Mouse (Mus musculus) CD8-positive naive resting alpha-beta T cell, adult 2 months (primary cell): Measurements from ENCODE around the gene Scaf1.

Experiments used
- DNase-seq, 2 experiments: peaks; one replicate each; pipeline ENCODE4 v3.0.0; 2022; ENCODE audit warnings: low read depth in 2 of 2, low spot score in 2 of 2

Scaf1 gene

DNA sequence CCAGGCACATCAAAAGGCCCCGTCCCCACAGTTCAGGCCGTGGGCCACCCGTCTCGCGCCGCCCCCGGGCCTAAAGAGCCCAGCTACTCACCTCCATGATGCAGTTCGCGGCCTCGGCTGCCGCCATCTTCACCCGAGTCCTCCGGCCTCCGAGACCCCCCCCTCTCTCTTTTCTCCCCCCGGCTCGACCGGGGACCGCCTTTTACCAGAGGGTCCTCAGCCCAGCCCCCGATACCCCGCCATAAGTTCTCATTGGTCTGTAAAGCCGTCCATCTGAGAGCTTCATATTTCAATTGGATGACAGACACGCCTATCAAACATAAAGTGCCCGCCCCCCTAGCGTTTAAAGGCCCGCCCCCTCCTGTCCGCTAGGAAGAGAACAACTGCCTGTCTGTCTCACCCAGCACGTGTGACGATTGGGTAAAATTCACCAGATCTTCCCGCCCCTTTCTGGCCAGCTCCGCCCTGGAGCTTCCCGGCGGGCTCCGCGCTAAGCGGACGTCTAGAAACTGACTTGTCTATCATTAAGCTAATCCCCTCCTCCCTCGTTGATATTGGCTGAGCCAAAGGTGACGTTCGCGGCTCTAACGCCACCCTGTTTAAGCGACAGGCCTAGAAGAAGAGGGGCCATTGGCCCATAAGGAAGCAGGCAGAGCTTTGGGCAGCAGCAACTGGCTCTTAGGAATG lies 29.8 kb downstream of the Scaf1 start, which contains the start of gene Prmt1:
TSS of gene Prmt1 (minus strand) at position 377 of the 687 bp plus-strand sequence.
- peak; percentile 98 for DNase-seq

DNA sequence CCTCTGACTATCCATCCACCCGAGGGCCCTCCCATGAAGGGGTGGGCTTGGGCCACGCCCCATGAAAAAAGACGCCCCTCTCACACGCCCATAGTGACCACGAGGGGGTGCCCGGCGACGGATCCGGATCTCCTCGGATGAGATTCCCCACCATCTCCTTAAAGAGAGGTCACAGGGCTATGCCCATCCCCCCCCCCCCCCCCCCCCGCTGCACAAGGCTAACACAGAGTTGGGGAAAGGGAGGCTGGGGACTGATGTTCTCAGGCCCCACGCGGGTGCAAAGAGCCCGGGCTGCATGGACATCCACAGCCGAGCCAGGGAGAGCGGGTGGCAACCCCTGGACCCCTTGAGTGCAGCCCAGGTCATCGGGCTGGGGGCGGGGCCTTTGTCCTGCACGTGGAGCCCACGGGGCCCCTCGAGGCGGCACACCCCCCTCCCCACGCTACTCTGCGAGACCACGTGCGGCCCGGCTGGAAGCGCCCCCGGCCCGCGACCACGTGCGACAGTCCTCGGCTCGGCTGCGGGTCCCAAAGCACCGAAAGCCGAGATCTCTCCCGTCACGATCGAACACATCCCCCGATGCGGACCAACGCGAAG lies 30.5 kb downstream of the Scaf1 start:
- DNase-seq = peak; percentile 45 to 48

DNA sequence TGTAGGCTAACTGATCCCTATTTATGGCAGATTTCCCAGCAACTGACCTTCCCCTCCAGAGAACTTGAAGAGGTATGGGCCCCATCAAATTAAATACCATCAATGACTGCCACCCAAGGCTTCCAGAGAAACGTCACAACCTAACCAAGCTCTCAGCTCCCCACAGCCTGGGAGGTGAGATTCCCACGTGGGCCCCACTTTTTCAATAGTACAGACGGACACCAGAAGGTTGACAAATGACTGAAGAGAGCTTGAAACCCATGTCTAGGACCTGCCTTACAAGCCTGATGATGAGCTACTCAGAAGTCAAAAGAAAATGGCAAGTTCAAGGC lies 31.4 kb downstream of the Scaf1 start:
- no peak for DNase-seq

DNA sequence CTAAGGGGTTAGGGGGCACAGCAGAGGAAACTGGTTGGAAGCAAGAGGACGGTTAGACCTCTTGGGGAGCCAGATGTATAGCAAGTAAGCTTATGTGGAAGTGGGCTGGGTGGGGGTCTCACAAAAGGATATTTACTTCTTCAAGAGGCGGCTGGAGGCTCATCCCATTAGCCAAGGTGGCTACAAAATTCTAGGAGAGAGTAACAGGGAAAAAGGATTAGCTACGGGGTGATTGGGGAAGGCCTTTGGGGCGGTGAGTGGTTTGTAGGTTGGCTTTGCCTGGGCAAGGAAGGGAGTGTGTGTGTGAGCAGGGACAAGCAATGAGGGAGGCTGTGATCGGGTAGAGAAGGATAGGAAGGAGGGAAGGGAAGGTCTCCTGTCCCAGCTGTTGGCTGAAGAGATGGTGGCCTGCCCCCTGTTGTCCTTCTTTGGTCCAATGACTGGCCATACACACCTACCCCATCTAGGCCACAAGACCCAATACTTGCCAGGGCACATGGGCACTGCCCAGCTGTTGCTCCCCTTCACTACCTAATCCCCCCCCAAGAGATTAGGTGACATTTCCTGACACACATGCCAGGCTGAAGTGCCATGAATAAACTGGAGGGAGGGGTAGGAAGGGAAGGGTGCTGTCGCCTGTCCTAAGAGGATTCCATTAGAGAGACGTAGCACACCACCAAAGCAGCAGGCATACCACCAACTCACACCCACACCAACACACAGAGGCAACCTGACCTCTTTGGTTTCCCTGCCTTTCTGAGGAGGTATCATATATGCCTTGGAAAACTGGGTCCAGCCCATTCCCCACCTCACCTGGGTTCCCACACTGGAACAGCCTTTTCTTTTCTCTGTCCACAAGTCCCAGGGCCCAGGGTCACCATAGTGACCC lies 32.0 kb downstream of the Scaf1 start:
- no peak for DNase-seq

DNA sequence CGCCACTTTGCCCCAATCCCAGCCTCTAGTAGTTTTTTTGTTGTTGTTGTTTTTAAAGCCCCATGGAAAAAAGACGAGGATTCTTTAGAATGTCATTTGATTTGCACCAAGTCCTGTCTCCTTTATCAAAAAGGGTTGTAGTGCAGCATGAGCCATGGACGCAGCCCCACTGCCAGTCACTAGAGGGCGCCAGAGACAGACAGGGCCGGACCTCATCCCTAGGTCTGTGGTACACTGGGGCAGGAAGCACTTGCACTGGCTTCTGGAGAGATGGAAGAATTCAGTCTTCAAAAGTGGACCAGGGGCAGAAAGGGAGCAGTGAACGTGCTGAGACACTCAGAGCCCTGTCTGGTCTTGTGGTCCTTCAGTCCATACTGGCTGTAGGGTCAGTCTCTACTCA lies 33.1 kb downstream of the Scaf1 start:
- DNase-seq = peak; percentile 85 to 89

DNA sequence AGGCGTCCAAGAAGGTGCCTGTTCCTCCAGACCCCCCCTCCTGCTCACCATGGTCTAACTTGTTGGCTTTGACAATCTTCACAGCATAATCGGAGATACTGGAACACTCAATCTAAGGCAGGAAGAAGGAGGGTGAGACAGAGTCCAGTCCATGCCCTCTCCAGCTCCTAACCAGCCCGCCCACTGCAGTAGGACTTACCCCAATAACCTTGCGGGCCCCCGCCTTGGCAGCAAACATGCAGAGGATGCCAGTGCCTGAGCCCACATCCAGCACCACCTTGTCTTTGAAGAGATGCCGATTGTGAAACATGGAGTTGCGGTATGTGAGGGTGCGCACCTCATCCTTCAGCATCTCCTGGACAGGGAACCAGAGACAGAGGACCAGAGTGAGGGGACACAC lies 34.6 kb downstream of the Scaf1 start:
- DNase-seq = no peak

DNA sequence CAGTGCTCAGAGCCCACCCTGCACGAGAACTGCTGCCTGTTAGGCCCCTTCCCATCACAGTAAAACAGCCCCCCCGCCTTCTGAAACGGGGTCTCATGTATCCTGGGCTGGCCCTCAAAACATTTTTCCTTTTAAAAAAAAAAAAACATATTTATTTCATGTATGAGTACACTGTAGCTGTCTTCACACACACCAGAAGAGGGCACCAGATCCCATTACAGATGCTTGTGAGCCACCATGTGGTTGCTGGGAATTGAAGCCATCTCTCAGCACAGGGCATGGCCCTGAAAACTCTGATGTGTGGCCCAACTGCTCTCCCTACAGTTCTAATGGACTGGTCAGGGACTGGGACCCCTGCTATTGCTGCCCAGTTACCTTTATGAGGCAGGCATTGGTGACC lies 37.9 kb downstream of the Scaf1 start:
- DNase-seq = no peak

DNA sequence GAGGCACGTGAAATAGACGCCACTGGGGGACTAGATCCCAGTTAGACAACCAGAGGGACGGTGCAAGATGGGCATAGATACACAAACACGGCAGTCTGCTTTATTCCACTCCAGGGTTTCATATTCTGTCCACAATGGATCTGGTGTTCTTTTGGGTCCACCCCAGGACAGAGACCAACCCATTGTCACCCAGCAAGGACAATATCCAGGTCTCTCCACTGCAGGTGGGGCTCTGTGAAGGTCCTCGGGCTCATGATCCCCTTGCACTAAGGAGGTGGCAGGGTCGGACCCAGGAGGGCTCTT lies 41.1 kb downstream of the Scaf1 start:
- no peak for DNase-seq

DNA sequence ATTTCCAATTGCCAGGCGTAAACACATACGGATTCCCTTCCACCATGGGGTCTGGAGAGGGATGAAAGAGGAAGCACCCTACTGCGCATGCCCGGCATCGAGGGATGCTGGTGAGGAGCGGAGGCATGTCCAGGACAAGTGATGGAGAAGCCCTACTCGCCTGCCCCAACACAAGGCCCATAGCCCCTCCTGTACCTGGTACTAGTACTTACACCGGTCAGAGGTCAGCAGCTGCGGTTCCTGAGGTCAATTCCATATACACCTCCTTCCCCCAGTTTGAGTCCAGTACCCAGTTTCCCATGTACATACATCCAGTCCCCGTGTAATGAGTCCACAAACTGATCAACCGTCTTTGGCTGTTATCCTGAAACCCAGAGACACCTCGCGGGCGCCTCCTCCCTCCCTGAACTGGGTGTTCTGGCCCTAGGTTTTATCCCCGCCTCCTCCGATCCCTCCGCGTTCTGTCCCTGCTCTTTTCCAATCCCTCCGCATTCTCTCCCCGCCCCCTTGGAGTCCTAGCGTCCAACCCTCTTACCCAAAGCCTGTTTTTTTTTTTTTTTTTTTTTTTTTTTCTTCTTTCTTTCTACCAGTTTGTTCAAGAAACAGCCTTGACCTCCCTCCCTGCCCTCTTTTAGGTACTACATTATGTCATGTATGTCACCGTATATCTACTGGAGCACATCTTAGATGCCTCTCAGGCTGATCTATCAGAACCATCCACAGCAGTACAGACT lies 41.6 kb downstream of the Scaf1 start, which contains the start of gene Cpt1c:
TSS of gene Cpt1c (minus strand) at position 469 of the 734 bp plus-strand sequence.
- no peak for DNase-seq

DNA sequence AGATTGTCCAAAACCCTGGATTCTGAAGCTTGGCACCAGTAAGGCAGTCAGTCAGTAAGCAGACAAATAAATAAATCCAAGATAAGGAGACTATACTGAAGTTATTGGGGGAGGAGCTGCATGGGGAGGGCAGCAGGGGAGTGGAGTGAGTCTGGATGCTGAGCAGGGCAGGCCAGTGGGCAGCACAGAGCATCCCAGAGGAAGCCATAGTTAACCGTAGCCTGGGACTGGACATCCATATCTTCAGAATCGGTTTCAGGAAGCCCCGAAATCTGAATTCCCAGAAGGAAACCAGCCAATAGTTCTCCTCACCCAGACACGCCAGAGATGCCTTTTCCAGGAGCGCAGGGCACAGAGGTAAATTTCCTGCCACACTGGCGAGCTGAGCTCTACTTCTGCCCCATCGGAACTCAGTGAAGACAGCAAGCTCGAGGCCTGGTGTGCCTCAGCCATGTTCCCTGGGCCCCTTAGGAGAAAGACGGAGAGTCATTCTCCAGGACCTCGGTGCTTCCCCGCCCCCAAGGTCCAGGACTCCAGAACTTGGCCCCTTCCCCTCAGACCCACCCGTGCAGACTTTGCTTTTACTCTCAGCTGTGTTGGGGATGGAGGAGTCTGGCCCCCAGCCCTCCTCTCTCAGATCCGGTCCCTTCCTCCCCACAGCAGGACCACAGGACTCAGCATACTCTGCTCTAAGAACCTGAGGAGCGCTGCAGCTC lies 42.6 kb downstream of the Scaf1 start:
- no peak for DNase-seq

DNA sequence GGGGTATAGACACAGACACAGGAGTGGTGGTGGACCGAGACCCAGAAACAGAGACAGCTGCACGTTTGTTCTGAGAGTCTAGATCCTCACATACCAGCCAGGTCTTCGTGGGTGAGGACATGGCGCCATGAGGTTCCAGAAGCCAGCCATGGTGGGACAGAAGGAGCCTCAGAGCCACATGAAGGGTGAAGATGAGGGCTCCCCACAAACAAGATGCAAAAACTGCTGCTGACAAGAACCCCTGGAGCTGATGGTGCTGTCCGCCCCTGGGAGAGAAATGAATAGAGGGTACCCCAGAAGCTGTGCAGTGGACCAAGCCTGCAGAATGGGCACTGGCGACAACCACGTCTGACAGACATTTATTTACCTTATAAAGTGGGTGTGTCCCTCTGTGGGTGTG lies 45.0 kb downstream of the Scaf1 start:
- DNase-seq = no peak

DNA sequence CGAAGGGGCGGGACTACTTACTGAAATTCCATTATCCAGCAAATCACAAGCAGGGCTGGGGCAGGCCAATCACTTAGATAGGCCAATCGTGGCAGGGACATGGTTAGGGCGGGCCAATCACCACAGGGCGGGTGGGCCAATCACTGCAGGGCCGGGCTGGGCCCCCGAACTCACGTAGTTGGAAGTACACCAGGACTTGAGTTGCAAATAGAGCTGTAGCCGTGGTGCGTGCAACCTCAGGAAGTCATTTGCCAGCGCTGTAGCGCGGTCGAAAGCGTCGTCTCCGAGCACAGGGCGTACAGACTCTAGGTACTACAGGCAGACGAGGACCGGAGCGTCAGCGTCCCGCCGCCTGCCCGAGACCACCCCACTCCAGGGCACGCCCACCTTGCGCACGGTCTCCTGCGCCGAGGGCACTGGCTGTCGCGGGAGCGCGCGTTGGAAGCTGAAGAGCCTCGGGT lies 45.9 kb downstream of the Scaf1 start:
- DNase-seq = peak; percentile 52 to 70

DNA sequence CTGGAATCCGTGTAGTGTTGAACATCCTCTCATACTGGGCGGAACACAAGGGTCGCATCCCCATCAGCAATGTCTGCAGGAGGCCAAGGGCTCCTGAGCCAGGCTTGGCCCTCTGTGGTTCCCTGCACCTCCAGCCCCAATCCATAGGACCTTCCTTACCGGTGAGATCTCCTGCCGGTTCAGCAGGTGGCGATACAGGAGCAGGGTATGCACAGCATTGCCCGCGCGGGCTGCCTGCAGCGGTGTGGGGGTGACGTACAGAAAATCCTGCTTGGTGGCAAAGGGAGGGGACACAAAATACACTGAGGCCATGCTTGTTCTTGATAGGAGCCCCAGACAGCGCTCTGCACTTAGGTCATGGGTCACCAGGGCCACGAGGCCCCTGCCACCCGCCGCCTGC lies 49.5 kb downstream of the Scaf1 start:
- DNase-seq = no peak

DNA sequence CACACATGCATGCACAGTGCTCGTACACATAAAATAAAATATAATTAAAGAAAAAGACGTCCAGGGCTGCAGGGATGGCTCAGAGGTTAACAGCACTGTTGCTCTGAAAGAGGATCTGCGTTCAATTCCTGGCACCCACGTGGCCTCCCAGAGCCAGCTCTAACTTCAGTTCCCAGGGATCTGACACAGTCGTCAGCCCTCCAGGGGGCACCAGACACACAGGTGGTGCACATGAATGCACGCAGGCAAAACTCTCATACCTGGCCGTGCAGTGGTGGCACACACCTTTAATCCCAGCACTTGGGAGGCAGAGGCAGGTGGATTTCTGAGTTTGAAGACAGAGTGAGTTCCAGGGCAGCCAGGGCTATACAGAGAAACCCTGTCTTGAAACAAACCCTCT lies 50.2 kb downstream of the Scaf1 start:
- DNase-seq = no peak

DNA sequence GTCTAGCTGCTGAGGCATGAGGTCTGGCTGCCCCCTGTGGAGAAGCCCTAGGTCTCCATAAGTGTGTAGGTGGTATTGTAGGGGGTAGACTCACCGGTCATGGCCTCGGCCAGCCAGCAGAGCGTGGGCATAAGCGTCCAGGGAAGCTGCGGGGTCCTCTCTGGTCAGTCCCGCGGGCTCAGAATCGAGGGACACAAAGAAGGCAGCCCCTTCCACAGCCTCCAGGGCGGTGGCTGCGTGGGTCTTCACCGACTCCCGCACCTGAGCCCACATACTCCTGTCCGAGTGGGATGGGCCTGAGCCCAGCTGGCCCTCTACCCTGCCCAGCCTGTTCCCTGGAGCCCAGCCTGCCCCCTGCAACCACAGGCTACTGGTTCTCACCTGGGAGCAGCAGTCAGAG lies 51.2 kb downstream of the Scaf1 start:
- DNase-seq = no peak

DNA sequence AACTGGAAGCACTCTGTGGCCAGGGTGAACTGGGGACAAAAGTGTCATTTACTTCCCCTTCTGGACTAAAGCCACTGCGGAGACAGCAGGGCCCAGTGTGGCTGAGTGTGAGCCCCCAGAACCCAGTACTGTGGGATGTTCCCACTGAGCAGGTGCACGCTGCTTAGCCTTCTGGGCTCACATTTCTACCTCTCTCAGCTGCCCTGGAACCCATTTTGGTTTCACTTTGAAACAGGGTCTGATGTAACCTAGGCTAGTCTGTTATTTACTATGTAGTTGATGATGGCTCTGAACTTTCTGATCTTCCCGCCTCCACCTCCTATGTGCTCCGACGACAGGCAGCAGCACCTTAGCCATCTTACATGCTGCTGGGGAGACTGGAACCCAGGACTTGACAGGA lies 53.3 kb downstream of the Scaf1 start:
- no peak for DNase-seq

DNA sequence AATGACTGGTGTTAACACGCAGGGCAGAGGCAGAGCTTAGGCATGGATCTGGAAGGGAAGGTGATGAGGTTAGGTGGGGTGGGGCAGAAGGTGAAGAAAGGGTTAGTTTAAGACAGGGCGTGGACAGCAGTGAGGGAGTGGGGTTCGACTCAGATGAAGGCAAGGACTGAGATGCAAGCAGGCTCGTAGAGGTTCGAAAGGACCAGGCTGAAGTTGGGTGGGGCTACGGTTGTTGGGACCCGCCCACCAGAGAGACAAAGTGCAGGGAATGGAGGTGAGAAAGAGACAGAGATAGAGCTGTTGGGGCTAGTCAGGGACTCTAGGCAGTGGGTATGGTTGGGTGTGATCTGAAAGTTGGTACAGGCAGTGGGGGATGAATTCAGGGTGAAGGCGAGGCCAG lies 53.8 kb downstream of the Scaf1 start:
- no peak for DNase-seq

DNA sequence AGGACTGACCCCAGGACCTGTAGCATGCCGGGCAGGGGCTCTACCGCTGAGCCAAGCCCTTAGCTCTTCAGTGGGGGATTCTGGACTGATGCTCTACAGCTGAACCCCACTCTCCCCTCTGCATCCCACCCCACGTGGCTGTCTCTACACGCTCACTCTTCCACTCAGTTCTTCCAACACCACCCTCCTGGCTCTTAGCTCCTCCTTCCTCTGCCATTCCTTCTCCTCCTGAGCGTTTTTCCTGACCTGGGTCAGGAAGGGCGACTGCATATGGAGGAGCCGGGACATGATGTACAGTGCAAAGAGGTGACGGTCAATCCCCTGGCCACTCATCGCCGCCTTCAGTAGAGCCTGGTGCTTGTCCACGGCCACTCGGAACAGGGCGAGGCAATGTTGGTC lies 55.7 kb downstream of the Scaf1 start:
- DNase-seq = no peak

DNA sequence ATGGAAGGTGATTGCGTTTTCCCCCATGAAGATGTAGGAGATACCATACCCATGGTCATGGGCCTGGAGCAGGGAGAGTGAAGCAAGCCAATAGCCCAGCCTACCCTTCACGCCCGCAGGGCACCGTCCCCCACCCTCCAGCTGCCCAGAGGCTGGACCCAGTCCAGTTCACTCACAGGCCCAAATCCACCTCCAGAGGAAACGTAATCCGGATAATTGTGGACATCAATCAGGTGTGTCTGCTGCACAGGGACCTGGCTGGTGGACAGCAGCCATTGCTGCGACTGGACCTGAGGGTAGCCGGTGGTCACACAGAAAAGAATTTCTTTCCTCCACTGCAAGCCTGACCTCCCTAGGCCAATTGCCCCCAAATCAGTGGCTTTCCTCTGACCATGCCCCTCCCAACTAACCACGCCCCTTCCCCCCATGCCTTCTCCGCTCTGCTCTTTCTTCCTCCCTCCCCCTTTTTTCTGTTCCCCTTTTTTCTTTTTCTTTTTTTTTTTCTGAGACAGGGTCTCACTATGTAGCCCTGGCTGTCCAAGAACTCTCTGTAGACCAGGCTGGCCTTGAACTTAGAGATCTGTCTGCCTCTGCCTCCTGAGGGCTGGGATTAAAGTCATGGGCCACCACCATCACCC lies 56.2 kb downstream of the Scaf1 start:
- DNase-seq = no peak

DNA sequence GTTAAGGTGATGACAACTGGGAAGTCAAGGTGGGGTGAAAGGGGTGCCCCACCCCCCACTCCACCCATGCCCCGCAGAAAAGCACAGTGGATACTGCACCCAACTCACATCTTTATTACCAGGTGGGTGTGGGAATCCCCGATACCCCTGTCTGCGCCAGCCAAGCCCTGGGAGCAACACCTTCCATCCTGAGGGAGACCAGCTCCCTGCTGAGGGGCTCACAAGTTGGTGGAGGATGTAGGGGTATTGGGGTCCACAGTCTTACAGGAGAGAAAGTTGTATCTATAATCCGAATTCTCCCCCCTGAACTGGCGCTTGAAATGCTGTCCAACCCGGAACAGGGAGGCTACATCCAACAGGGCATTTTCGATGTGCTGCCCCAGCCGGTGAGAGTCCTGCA lies 56.9 kb downstream of the Scaf1 start:
- no peak for DNase-seq
